Mouse (Mus musculus) cerebellum, adult 8-10 months (tissue): ENCODE results near the gene Prc1.
A peak's percentile ranks its signal among the peaks of the same experiment; 100 is the strongest.

Source experiments
- DNase-seq: peaks from one replicate; pipeline ENCODE4 v3.0.0; 2022

Gene Prc1

GRCm38 (mm10) chr7:80294062-80294763, at the start of gene Prc1:
Gene Prc1, plus strand, starts transcription at chr7:80294450.
- DNase-seq: peak; percentile 99

- DNase-seq: no peak
Observed at GRCm38 (mm10) chr7:80244851-80245250, 49.4 kb upstream of the Prc1 start.

DNA sequence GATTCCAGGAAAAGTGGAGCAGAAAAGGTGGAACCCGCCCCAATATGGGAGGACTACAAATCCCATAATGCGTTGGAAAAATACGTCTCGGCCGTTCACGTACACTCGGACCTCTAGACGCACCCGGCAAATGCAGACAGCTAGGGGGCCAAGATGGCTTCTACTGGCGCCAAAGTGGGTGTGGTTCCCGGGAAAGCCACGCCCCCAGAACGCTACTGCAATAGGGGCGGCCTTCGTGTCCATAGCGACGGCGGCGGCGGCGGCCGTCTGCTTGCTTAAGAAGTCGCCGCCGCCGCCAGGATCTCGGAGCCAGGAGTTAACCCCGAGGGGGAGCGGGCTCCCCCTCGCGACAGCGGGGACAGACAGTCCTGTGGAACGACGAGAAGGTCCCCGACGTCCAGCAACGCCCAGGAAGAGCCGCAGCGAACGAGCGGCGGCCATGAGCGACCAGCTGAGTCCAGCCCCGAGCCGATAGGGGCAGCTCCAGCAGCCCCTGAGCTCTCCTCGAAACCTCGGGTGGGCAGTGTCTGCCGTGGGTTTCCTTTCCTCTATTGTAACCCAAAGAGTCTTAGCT, 48.0 kb upstream of the Prc1 start, which contains the start of gene Ttll13:
Ttll13 (plus strand) TSS at position 229 of the 574 bp plus-strand sequence.
- peak; percentile 94 for DNase-seq

GRCm38 (mm10) chr7:80246859-80247258, 47.4 kb upstream of the Prc1 start:
- no peak for DNase-seq

DNA sequence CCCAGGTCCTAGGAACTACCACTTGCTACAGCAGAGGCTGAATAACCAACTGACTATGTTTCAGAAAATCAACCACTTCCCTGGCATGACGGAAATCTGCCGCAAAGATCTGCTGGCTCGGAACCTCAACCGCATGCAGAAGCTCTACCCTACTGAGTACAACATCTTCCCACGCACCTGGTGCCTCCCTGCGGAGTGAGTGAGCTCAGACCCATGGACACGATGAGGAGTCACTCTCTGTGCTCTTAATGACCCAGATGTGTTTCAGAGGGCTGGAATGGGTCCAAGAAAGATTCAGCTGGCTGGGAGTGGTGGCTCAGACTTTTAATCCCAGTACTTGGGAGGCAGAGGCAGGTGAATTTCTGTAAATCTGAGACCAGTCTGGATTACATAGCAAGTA, 41.8 kb upstream of the Prc1 start:
- DNase-seq: no peak

- DNase-seq: no peak
Observed at GRCm38 (mm10) chr7:80252886-80253285, 41.4 kb upstream of the Prc1 start.

DNA sequence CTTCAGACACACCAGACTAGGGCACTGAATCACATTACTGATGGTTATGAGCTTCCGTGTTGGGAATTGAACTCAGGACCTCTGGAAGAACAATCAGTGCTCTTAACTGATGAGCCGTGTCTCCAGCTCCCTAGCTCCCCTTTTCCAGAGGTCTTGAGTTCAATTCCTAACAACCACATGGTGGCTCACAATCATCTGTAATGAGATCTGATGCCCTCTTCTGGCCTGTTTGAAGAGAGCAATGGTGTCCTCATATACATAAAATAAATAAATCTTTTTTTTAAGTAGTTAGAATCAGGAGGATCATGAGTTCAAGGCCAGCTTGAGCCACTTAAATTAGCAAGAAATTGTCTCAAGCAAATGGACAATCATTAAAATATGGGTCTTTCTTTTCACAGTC, 38.3 kb upstream of the Prc1 start:
- DNase-seq: no peak

- DNase-seq: no peak
Observed at GRCm38 (mm10) chr7:80257706-80258105, 36.5 kb upstream of the Prc1 start.

DNA sequence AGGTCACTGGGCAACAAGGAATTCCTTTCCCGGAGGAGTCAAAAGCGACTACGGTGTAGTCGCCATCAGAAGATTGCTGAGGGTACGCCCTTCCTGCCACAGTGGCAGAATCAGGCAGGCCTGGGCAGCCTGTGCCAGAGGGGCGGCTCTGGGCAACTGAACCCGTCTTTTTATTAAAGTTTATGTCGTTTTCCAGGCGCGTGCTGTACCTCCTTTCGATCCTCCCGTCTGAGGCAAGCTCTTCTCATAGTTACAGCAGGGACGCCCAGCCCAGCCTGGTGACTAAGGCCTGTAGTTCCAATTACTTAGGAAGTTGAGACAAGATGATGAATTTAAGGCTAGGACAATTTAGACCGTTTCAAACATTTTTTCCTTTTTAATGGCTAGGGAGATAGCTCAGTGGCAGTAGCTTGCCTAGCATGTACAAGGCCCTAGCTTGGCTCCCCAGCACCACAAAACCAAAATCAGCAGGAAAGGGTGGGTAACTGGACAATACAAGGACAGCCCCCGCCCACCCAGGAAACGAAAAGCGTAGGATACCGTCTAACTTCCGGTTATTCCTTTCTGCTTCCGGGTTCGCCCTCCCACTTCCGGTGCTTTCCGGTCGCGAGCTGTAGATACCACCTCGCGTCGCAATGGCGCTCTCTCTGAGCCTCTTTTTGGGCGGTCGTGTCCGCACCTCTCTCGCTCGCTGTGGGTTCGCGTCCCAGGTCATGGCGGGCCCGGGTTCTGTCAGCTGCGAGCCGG, 33.5 kb upstream of the Prc1 start, which contains the start of gene Ngrn:
Ngrn (plus strand) TSS at position 591 of the 747 bp plus-strand sequence.
- DNase-seq: peak; percentile 76

- DNase-seq: no peak
Observed at GRCm38 (mm10) chr7:80261372-80261990, 32.8 kb upstream of the Prc1 start.

DNA sequence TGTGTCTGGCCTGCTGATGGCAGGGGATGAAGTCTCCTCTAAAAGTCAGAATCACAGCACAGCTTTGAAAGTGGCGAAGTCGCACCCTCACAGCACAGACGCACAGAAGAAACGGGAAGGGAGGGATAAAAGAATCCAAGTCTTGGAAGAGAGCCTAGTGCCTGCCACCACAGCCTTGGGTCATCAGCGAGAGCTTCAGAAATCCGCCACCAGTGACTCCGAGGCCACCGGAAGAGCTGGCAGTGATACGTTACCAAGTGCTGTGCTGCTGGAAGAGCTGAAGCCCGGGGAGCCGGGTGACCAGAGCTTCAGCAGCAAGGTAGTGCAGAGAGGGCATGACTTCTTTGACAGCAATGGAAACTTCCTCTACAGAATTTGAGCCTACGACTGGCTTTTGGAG, 29.6 kb upstream of the Prc1 start:
- no peak for DNase-seq

- no peak for DNase-seq
Observed at GRCm38 (mm10) chr7:80267764-80268163, 26.5 kb upstream of the Prc1 start.

DNA sequence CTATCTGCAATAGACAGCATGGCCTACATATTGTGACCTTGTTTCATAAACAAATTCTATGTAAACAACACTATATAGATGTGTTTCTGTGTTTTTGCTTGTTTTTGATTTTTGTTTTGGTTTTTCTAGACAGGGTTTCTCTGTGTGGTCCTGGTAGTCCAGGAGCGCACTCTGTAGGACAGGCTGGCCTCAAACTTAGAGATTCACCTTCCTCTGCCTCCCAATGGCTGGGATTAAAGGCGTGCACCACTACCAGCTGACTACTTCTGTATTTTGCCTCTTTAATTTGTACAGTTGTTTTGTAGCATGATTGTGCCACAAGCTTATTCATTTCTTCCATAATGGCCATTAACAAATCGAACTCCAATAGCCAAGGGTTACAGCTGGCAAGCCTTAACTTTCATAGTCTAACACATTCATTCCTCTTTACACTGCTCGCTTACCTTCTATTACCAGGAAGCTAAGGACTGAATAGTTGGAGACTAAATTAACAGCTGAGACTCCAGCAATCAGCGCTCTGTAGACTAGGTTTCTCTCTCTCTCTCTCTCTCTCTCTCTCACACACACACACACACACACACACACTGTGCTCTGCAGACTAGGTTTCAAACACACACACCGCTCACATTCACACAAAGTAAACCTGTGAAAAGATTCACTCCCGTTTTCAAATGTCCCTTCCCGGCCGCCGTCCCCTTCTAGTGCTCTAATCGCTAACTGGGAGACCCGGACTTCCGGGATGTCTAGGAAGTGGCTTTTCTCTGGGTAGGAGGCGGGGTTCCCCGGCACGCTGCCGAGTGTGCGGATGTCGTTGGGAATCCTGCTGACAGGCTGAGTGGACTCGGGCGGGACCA, 25.1 kb upstream of the Prc1 start, which contains the start of gene Vps33b:
Vps33b (plus strand) TSS at position 753 of the 854 bp plus-strand sequence.
- peak; percentile 95 for DNase-seq

- no peak for DNase-seq
Observed at GRCm38 (mm10) chr7:80269751-80270255, 24.4 kb upstream of the Prc1 start.

- DNase-seq: no peak
Observed at GRCm38 (mm10) chr7:80273456-80273855, 20.8 kb upstream of the Prc1 start.

DNA sequence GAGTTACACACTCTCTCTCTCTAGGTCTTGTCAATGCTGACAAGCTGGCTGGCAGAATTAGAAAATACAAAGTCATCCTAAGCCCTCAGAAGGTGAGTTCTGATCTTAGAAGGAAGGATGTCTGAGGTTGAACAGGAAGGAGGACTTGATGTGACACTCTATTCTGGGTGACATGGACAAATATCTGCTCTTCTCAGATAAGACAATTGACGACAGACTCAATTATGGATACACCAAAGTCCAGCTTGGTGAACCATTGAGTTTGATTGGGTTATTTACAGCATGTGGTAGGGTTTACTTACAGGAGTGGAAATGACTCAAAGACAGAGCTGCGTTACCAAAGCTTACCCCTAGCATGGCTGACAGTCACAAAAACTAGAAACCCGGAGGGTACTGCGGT, 17.9 kb upstream of the Prc1 start:
- DNase-seq: no peak

- no peak for DNase-seq
Observed at GRCm38 (mm10) chr7:80280032-80280431, 14.2 kb upstream of the Prc1 start.

DNA sequence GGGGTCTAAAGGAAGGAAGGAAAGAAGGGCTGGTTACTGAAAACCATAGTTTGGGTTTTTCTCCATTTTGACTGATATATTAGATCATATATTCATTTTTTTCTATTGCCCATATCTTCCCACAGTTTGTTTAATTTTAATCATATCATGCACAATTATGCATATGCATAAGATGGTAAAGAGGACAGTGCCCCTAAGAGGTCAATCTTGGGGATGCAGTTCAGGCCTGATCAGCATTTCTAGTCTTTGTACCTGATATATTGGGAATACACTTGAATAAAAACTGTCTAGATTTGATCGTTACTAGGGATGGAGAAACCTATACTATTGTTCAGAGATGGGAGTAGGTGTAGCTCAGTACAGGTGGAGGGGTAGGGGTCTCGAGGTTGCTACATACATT, 13.3 kb upstream of the Prc1 start:
- no peak for DNase-seq

DNA sequence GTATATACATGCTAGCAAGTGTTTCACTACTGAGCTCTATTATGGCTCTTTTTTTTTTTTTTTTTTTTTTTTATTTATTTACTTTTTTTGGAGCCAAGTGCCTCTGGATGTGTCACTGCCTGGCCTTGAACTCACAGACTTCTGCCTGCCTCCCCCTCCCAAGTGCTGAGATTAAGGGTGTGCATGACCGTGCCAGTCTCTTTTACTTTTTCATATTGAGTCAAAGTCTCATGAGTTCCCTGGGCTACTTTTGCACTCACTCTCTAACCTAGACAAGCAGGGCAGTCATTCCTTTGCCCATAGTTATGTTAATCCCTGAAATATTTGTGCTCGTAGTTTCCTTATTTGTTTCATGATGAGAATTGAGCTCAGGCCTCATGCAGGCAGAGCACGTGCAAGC, 12.6 kb upstream of the Prc1 start:
- DNase-seq: no peak

DNA sequence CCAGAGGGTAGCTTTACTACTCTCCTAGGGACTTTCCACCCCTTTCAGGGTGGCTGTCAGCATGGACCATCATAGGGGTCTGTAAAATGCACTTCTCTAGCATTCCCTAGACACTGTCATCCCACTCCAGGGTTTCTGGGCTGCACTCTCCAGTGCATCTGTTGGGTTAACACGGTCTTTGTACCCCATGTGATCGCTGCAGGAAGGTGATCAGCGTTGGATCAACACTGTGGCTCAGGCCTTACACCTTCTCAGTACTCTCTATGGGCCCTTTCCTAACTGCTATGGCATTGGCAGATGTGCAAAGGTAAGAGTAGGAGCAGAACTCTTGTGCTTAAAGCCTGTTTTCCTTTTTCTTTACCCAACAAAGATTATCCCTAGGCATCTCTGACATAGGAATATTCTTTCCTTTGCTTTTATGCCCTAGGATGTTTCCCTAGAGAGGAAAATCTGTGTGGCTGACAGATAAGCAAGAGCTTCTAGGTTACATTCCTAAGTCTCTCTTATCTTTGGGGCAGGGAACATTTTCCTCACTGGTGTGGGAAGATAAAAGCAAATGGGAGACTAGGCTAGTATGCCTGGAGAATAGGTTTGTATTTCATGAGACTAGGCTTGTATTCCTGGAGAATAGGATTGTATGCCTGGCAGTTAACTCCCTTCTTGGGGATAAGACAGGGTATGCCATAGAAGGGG, 10.9 kb upstream of the Prc1 start:
- DNase-seq: no peak

DNA sequence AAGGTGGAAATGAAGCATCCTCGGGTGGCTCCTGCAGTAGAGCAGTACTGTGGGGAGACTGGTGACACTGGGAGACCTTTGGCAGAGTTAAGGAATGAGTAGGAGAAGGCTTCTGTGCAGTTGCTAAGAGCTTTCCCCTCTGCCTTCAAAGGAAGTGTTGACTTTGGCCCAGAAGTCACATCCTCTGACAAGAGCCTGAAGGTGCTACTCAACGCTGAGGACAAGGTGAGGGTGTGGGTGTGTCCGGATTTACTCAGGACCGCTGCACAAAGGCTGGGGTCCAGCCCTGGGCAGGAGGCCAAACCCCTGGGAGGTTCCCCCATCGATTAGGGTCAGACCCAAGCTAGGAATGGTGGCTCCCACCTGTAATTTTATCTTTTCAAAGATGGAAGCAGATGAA, 9.9 kb upstream of the Prc1 start:
- no peak for DNase-seq

- no peak for DNase-seq
Observed at GRCm38 (mm10) chr7:80285725-80286124, 8.5 kb upstream of the Prc1 start.
